Mouse (Mus musculus) heart, postnatal 14 days (tissue): Measurements from ENCODE around the gene Amph. TPM values are rescaled to one million over a fixed set of nuclear protein-coding genes. Genes with fewer than 3 reads are reported as not detected.

ENCODE experiments used
- DNase-seq, 2 experiments: peaks; one replicate each; pipeline ENCODE4 v3.0.0; 2021 to 2022
- intact Hi-C: fragments of 180-260 bp; cut with DNase I; formaldehyde crosslinking; loops from one replicate; pipeline ENCODE4 v1.15.1; 2025
- total RNA-seq, 2 experiments: library from RNA; stranded (reverse); gene quantifications; 2 replicates each; pipeline ENCODE4 v1.2.3; 2021

Gene Amph
- total RNA-seq, 2 experiments from 2014 or later: 0.90 to 1.5 TPM

DNA sequence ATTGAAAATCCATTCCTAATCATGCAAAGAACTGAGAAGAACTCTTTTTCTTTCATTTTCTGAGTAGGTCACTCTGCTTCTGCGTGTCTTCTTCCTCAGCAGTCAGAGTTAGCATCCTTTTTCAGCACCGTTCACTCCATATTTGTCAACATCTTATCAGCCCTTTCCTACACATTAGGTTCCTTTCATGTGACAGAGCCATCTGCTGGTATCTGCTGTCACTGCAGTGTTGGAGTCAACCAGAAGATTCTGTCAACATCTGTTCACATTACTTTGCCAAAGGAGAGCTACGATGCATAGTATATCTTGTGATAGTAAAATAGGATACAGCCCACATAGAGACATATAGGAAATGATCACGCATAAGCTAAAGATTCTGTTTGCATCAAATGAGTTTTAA lies 185.8 kb downstream of the Amph start:
- intact Hi-C loops: loop anchor here (5.0 kb wide), 1 partner anchor 267 kb away; no protein-coding TSS in a partner anchor
- peak; percentile 8 to 35 for DNase-seq

DNA sequence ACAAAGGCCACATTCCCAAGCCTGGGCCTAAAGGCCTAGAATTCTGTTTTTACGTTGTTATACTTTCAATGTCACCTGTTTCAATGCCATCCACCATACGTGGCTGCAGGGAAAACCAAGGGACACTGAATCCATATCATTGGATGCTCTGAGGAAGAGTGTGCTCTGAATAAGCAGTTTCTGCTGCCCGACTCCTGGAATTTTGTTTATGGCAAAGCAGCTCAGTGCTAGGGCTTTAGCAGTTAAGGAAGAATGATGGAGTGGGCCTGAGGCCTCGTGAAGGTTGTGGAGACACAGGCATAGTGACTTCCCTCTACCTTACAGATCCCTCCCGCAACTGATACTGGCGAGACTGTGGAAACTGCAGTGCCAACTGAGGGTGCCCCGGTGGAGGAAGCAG lies 189.2 kb downstream of the Amph start:
- no peak for DNase-seq
- intact Hi-C loops: no loop called here

- no peak for DNase-seq
- intact Hi-C loops: no loop called here
Observed at GRCm38 (mm10) chr13:19137932-19138331, 189.9 kb downstream of the Amph start.

DNA sequence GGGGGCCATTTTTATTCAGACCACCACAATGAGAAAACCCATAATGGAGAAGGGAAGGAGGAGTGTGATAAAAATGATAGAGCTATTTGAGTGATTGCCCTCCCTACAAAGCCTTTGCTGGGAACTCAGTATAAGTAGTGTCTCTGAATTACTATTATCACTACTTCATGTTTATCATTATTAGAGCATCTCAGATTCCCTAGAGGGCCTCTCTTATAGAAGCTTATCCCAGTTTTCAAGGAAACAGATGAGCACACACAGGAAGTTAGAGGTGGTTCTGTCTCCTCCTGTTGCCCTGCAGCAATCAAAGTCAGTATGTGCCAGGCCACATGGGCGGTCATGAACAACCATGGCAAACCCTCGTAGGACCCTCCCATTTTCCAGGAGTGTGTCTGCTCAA lies 190.5 kb downstream of the Amph start:
- intact Hi-C loops: no loop called here
- DNase-seq: no peak

DNA sequence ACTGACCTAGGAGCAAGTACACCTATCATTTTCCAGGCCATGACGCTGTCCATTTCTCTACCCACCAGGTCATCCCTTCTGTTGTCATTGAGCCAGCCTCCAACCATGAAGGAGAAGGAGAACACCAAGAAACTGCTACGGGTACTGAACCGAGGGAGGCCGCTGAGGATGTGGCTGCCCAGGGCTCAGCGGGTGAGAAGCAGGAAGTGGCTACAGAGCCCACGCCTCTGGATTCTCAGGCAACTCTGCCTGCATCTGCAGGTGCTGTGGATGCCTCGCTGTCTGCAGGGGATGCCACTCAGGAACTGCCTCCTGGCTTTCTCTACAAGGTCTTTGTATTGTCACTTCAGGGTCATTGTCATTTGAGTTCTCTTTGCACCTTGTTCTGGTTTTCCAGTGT lies 191.1 kb downstream of the Amph start:
- no peak for DNase-seq
- intact Hi-C loops: no loop called here

DNA sequence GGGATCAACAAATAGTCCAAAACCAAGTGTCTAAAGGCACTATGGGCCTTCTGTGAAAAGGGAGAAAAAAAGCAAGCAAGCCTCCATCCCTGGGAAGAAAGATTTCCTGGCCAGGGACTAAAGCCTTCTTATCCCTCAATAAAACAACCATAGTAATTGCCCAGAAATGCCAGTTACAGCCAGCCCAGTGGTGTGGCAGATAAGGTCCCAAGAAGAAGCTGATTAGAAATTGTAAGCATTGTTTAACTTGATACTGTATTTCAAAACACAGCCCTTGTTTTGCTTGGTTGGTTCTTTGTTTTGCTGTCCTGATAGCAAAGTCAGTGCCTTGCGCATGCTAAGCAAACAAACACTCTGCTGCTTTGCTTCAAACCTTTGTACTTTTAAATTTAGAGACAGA lies 191.8 kb downstream of the Amph start:
- intact Hi-C loops: no loop called here
- no peak for DNase-seq

DNA sequence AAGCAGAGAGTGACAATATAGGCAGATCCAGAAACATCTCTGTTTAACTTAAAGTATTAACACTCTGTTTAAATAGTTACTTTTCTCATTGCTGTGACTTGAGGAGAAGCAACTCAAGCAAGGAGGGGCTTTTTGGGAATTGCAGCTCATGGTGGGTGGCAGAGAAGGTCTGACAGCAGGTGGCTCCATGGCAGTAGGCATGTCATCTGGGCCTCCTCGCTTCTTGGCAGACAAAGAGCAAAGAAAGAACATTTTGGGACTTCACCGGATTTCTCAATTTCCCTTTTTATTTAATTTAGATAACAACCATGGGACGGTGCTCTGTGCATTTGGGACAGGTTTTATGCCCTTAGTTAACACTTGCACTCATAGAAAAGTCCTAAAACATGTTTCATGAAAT lies 195.8 kb downstream of the Amph start:
- no peak for DNase-seq

GRCm38 (mm10) chr13:19147468-19147867 lies 199.5 kb downstream of the Amph start:
- intact Hi-C loops: no loop called here
- no peak for DNase-seq

More for the DNA sequence above, 195.8 kb downstream of the Amph start:
- intact Hi-C loops: no loop called here

GRCm38 (mm10) chr13:19149574-19149973 lies 201.6 kb downstream of the Amph start:
- DNase-seq: no peak
- intact Hi-C loops: no loop called here

GRCm38 (mm10) chr13:19150438-19151301 lies 202.7 kb downstream of the Amph start:
- intact Hi-C loops: no loop called here
- DNase-seq: no peak

GRCm38 (mm10) chr13:19152126-19152525 lies 204.1 kb downstream of the Amph start:
- no peak for DNase-seq
- intact Hi-C loops: no loop called here

DNA sequence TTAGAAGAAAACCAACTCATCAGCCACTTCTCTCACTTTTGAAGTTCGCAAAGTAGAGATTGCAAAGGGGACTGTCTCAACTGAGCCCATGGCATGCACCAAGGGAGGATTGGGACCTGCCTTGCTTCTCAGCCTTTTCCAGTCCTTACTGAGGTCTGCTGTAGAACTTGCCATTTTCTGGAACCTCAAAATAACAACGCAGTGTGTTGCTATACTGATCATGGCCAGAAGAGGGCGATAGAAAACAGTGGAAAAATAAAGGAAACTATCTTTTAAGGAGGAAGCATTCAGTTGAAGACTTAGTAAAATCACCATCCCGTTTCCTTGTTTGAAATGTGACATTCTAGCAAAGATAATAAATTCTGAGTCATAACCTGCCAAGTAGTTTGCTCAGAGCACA lies 210.5 kb downstream of the Amph start:
- intact Hi-C loops: loop anchor here (5.0 kb wide), 1 partner anchor 524 kb away; no protein-coding TSS in a partner anchor
- peak; percentile 9 to 57 for DNase-seq

- intact Hi-C loops: no loop called here
- DNase-seq: no peak
Observed at GRCm38 (mm10) chr13:19160616-19161015, 212.6 kb downstream of the Amph start.

DNA sequence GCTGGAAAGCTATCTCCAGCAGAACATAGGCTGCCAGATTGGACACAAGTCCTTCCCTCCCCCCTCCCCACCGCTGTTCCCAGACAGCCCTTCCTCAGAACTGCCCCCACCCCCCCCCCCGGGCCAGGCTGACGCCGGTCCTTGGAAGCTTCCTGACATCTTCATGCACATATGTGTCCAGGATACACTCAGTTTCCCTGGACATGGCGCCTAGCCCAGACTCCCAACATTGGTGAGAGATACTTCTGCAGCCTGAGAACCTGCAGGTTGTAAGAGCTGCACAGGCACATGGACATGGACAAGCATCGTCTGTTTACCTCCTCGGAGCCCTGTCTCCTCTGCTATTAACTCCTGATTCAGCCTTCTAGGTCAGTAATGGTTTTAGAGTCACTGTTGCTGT lies 213.1 kb downstream of the Amph start:
- DNase-seq: no peak
- intact Hi-C loops: no loop called here

GRCm38 (mm10) chr13:19162120-19162519 lies 214.1 kb downstream of the Amph start:
- no peak for DNase-seq
- intact Hi-C loops: no loop called here

- intact Hi-C loops: loop anchor here (5.0 kb wide), 1 partner anchor 510 kb away; no protein-coding TSS in a partner anchor
- peak in 1 of 2 experiments; percentile 23 for DNase-seq
Observed at GRCm38 (mm10) chr13:19177662-19178259, 229.8 kb downstream of the Amph start.

DNA sequence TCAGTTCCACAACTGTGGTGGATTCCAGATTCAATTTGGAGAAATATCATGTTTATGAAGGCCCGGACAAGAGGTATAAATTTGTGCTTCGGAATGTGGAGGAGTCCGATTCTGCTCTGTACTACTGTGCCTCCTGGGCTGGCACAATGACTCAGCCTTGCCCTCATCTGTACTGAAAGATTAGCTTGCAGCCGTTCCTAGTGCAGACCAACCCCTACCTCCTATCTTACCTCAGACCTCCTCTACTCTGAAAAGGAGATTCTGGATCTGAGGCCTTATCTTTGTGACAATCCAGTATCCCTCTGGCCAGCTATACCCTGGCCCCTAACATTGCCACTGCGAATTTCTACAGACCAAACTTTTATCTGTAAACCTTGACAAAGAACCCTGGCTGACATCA lies 230.3 kb downstream of the Amph start:
- DNase-seq: no peak
- intact Hi-C loops: loop anchor here (5.0 kb wide), 1 partner anchor 509 kb away; no protein-coding TSS in a partner anchor

- no peak for DNase-seq
- intact Hi-C loops: no loop called here
Observed at GRCm38 (mm10) chr13:19182259-19182658, 234.3 kb downstream of the Amph start.

DNA sequence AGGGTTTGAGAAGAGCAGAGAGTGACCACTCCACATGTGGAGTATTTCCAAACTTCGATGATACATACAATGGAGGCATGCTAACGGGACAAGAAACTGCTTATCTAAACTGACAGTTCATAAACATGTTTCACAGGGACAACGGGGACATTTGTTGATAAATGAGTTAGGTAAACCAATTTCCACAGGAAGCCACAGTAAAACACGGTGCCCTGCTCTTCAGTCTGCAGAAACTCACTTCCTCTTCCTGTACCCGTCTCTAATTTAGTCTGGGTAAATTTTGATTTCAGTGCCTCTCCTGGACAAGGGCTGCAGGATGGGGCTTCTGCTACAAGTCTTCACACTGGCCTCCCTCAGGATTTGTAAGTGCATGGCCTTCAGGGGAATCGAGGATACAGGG lies 242.0 kb downstream of the Amph start:
- intact Hi-C loops: no loop called here
- no peak for DNase-seq

DNA sequence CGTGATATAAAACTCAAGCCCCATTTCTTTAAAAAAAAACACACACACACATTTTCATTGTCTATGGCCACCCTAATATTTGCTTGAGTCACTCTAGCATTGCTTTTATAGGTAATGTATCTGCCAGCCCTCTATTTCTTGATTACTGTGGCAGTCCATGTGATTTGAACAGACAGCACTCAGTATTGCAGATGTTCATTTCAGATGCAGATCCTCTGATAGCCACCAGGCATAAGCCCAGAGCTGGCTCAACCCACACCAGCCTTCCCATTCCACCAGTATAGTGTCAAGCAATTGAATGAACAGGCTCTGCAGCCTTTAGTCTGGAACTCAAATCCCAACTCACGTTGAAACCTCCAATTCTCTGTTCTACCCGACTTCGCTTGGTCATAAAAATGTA lies 246.8 kb downstream of the Amph start:
- no peak for DNase-seq
- intact Hi-C loops: no loop called here

- intact Hi-C loops: no loop called here
- no peak for DNase-seq
Observed at GRCm38 (mm10) chr13:19195456-19195855, 247.5 kb downstream of the Amph start.
